Mouse (Mus musculus) frontal cortex, postnatal 36 days (tissue): ENCODE results near the gene 1700034J05Rik.
A peak's percentile ranks its signal among the peaks of the same experiment; 100 is the strongest.

Source experiments
- DNase-seq, 2 experiments: peaks; one replicate each; pipeline ENCODE4 v3.0.0; 2022; ENCODE audit warnings: low spot score in 2 of 2

The 1700034J05Rik gene

GRCm38 (mm10) chr6:146954258-146954657 lies at the start of gene 1700034J05Rik:
Gene 1700034J05Rik, minus strand, starts transcription at chr6:146954422.
- DNase-seq, result peak in 1 of 2 experiments; percentile 32

GRCm38 (mm10) chr6:146999755-147000154 lies 45.5 kb upstream of the 1700034J05Rik start:
- no peak for DNase-seq

- DNase-seq, result no peak
Measured at GRCm38 (mm10) chr6:146999302-146999701, 45.1 kb upstream of the 1700034J05Rik start.

- DNase-seq, result no peak
Measured at GRCm38 (mm10) chr6:146998710-146999109, 44.5 kb upstream of the 1700034J05Rik start.

GRCm38 (mm10) chr6:146997006-146997405 lies 42.8 kb upstream of the 1700034J05Rik start:
- DNase-seq, result no peak

GRCm38 (mm10) chr6:146995878-146996277 lies 41.7 kb upstream of the 1700034J05Rik start:
- no peak for DNase-seq

- no peak for DNase-seq
Measured at GRCm38 (mm10) chr6:146995391-146995790, 41.2 kb upstream of the 1700034J05Rik start.

GRCm38 (mm10) chr6:146994236-146994635 lies 40.0 kb upstream of the 1700034J05Rik start:
- DNase-seq, result peak; percentile 54 to 73

GRCm38 (mm10) chr6:146984569-146984968 lies 30.3 kb upstream of the 1700034J05Rik start:
- DNase-seq, result no peak

- DNase-seq, result no peak
Measured at GRCm38 (mm10) chr6:146981249-146981835, 27.1 kb upstream of the 1700034J05Rik start.

GRCm38 (mm10) chr6:146979953-146980352 lies 25.7 kb upstream of the 1700034J05Rik start:
- DNase-seq, result no peak

GRCm38 (mm10) chr6:146979115-146979744 lies 25.0 kb upstream of the 1700034J05Rik start:
- DNase-seq, result no peak

GRCm38 (mm10) chr6:146978691-146979114 lies 24.5 kb upstream of the 1700034J05Rik start:
- no peak for DNase-seq

GRCm38 (mm10) chr6:146976446-146976845 lies 22.2 kb upstream of the 1700034J05Rik start:
- DNase-seq, result no peak

GRCm38 (mm10) chr6:146973830-146974229 lies 19.6 kb upstream of the 1700034J05Rik start:
- no peak for DNase-seq

GRCm38 (mm10) chr6:146973406-146973805 lies 19.2 kb upstream of the 1700034J05Rik start:
- DNase-seq, result no peak

- DNase-seq, result no peak
Measured at GRCm38 (mm10) chr6:146972740-146973139, 18.5 kb upstream of the 1700034J05Rik start.

GRCm38 (mm10) chr6:146972009-146972408 lies 17.8 kb upstream of the 1700034J05Rik start:
- DNase-seq, result no peak

- no peak for DNase-seq
Measured at GRCm38 (mm10) chr6:146971366-146971765, 17.1 kb upstream of the 1700034J05Rik start.

- DNase-seq, result no peak
Measured at GRCm38 (mm10) chr6:146970811-146971210, 16.6 kb upstream of the 1700034J05Rik start.

- no peak for DNase-seq
Measured at GRCm38 (mm10) chr6:146967836-146968235, 13.6 kb upstream of the 1700034J05Rik start.

- no peak for DNase-seq
Measured at GRCm38 (mm10) chr6:146966446-146967019, 12.3 kb upstream of the 1700034J05Rik start.

GRCm38 (mm10) chr6:146965139-146965772 lies 11.0 kb upstream of the 1700034J05Rik start:
- DNase-seq, result no peak
